Mouse (Mus musculus) kidney, embryonic 16.5 days (tissue): ENCODE results near the gene Arhgef33. TPM values are rescaled to one million over a fixed set of nuclear protein-coding genes. Genes with fewer than 3 reads are reported as not detected.

ENCODE experiments used
- ATAC-seq: fragments of 200-750 bp; cut with Nextera tagmentation; 2 replicates; pipeline ENCODE4 v1.8.0; 2017; ENCODE audit warnings: moderate TSS enrichment; ENCODE audit not compliant: low FRiP score, low TSS enrichment
- H3K27ac ChIP-seq: fragments of 300-500 bp; sonication (generic); 2 replicates; pipeline ENCODE4 v1.5.1; 2014; ENCODE audit warnings: low read length
- H3K27me3 ChIP-seq: fragments of 300-500 bp; sonication (generic); 2 replicates; pipeline ENCODE4 v1.6.1; 2014; ENCODE audit warnings: low read length, control low read depth, mixed read lengths; ENCODE audit not compliant: insufficient read depth
- H3K36me3 ChIP-seq: fragments of 300-500 bp; sonication (generic); 2 replicates; pipeline ENCODE4 v1.6.1; 2014; ENCODE audit warnings: low read length, control low read depth, mixed read lengths; ENCODE audit not compliant: insufficient read depth
- H3K4me1 ChIP-seq: fragments of 300-500 bp; sonication (generic); 2 replicates; pipeline ENCODE4 v1.6.1; 2014; ENCODE audit warnings: low read length, control low read depth, mixed read lengths; ENCODE audit not compliant: insufficient read depth
- H3K4me2 ChIP-seq: fragments of 300-500 bp; sonication (generic); replicated peaks from 2 replicates; pipeline ENCODE4 v1.6.1; 2014; ENCODE audit warnings: low read depth, low read length
- H3K4me3 ChIP-seq: fragments of 300-500 bp; sonication (generic); 2 replicates; pipeline ENCODE4 v1.5.1; 2014; ENCODE audit warnings: mild to moderate bottlenecking, low read length
- H3K9ac ChIP-seq: fragments of 300-500 bp; sonication (generic); replicated peaks from 2 replicates; pipeline ENCODE4 v1.6.1; 2014; ENCODE audit warnings: low read length
- H3K9me3 ChIP-seq: fragments of 300-500 bp; sonication (generic); 2 replicates; pipeline ENCODE4 v1.6.1; 2016; ENCODE audit warnings: low read length, control low read depth
- WGBS: fragments of 180-500 bp; shearing (Covaris S2); extraction: QIAGEN DNeasy Blood & Tissue Kit; methylation state at CpG from one replicate; pipeline ENCODE4 v1.1.7; 2014; 5-methylcytosine and 5-hydroxymethylcytosine counted together
- polyA plus RNA-seq: library from polyadenylated mRNA; unstranded; fragments of >200 nt; fragmentation: Nextera tagmentation; extraction: Ambion mirVana; gene quantifications from 2 replicates; pipeline ENCODE4 v1.2.1, GENCODE M21; 2015

The Arhgef33 gene
- polyA plus RNA-seq, 1 experiment from 2014 or later: 0.55 TPM

DNA sequence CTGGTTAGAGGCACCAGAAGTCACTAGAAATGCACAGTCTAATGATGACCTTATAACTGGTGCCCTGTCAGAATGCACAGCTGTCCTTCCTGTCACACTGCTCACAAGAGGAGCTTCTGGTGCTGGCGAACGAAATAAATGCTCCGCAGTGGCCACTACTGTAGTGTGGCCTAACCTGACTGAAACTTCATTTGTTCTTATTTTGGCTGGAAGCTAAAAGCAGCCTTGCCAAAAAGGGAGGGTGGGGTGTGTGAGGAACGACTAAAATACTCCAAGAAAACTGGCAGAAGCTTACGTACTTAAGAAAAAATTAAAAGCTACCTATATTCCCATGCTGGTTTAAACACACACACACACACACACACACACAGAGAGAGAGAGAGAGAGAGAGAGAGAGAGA lies 119.7 kb downstream of the Arhgef33 start:
- Histone ChIP-seq H3K4me3 (no peak overlapping the region), H3K27ac (no peak overlapping the region), H3K4me1 (no peaks in the 10 kb centered on the region), H3K36me3 (peaks cover 18% of the 10 kb centered on the region), H3K27me3 (no peaks in the 10 kb centered on the region), H3K9me3 (no peaks in the 10 kb centered on the region), H3K9ac (no peak overlapping the region), H3K4me2 (no peak overlapping the region)
- WGBS: 71% methylated on average over 5 of the region's 5 CpGs
- ATAC-seq: no peak

DNA sequence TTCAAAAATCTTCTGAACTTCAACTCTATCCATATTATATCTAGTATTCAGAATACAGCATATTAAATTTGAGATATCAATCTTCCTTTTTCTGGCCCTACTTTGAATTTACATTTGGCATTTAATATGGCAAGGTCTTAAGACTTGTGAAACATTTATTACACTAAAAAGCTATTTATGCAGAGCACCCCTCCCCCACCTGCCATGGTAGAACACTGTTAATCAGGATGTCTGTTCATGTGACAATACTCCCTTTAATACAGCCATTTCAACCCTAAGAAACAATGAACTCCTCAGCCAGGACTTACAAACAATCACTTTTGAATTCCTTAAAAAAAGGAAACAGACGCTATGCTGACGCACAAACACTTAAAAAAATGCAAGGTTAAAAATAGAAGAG lies 120.8 kb downstream of the Arhgef33 start:
- peaks cover 8% of the 10 kb centered on the region for H3K36me3 ChIP-seq
- no peaks in the 10 kb centered on the region for H3K4me1 ChIP-seq
- ATAC-seq: no peak
- H3K4me2 ChIP-seq: no peak overlapping the region
- no peaks in the 10 kb centered on the region for H3K27me3 ChIP-seq
- no peak overlapping the region for H3K9ac ChIP-seq
- no peak overlapping the region for H3K4me3 ChIP-seq
- WGBS: 63% methylated on average over 2 of the region's 2 CpGs
- H3K9me3 ChIP-seq: no peaks in the 10 kb centered on the region
- no peak overlapping the region for H3K27ac ChIP-seq

DNA sequence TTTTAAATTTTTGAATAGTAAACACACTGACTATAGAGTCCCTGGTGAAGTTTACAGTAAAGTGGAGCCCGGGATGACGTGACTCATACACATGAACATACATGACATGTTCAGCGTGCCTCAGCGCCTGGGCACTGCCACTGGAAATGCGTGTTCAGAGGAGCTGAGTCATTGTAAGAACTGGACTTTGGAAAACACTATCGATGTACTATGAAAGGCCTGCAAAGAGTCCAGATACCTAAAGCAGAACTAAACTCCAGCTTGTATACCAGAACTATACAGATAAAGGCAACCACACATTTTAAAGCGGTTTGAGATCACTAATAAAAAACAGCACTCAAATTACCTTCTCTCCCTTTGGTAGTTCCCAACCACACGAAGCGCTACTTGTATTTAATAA lies 124.8 kb downstream of the Arhgef33 start:
- 92% methylated on average over 9 of the region's 9 CpGs for WGBS
- H3K4me3 ChIP-seq: no peak overlapping the region
- no peak for ATAC-seq

DNA sequence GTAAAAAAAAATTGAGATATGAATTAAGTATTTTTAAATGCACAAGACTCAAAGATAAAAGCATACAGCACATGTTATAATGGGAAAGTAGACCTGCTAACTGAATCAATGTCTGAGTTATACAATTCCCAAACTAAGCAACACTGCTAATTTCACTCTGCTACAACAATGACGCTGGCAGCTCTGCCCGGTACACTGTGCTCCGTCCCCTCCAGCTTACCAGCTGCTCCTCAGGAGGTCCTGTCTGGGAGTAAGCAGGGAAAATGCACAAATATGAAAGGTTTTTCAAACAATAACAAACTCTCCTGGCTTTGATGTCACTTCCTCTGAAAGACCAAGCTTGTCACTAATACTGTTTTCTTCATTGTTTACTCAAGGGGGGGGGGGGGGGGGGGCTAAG lies 127.2 kb downstream of the Arhgef33 start:
- H3K27ac ChIP-seq: no peak overlapping the region
- H3K4me1 ChIP-seq: no peaks in the 10 kb centered on the region; the same call in 1 of the 2 replicates
- no peaks in the 10 kb centered on the region for H3K9me3 ChIP-seq
- H3K4me3 ChIP-seq: no peak overlapping the region
- H3K36me3 ChIP-seq: peaks cover 21% of the 10 kb centered on the region
- no peak for ATAC-seq
- H3K4me2 ChIP-seq: no peak overlapping the region
- no peaks in the 10 kb centered on the region for H3K27me3 ChIP-seq
- H3K9ac ChIP-seq: no peak overlapping the region
- WGBS: 44% methylated on average over 3 of the region's 3 CpGs

More for the DNA sequence above, 124.8 kb downstream of the Arhgef33 start:
- Histone ChIP-seq H3K9me3 (no peaks in the 10 kb centered on the region), H3K9ac (no peak overlapping the region), H3K36me3 (peaks cover 12% of the 10 kb centered on the region), H3K4me2 (no peak overlapping the region), H3K27ac (no peak overlapping the region), H3K4me1 (no peaks in the 10 kb centered on the region; the same call in 1 of the 2 replicates), H3K27me3 (no peaks in the 10 kb centered on the region)

DNA sequence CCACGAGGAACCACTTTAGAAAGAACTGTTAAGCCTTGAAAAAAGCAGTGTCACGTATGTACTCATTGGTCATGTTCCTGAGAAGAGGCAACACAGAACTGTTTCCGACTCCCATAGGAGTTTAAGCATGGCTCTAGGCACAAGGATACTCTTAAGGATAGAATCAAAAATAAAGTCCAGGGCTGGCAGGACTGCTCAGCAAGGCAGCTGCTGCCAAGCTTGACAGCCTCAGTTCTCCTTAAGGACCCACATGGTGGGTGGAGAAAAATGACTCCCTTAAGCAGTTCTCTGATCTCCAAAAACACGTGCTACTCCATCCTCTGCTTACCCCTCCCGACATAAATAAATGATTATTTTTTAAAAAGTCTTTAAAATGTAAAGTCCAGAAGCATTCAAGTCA lies 128.5 kb downstream of the Arhgef33 start:
- Histone ChIP-seq H3K4me1 (no peaks in the 10 kb centered on the region; the same call in 1 of the 2 replicates), H3K27ac (no peak overlapping the region), H3K4me2 (no peak overlapping the region), H3K9me3 (no peaks in the 10 kb centered on the region), H3K27me3 (no peaks in the 10 kb centered on the region), H3K9ac (no peak overlapping the region), H3K36me3 (peaks cover 19% of the 10 kb centered on the region), H3K4me3 (no peak overlapping the region)
- WGBS: 76% methylated on average over 5 of the region's 5 CpGs
- no peak for ATAC-seq

DNA sequence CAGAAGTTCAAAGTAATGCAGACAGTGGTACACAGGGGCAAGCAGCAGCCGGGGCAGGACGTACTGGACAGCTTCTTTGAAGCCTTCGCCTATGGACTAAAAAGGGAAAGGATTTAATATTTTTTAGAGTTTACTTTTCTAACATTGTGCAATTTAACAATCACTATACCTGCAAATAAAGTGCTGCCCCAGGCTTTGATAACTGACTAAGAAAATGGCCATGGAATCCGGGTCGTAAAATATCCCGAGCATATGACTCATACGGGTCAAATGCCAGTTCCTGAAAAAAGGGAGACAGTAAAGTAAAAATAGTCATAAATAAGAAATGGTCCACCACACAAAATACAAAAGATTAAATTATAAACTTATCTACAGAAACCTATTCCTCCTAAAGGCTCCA lies 138.2 kb downstream of the Arhgef33 start:
- peaks cover 42% of the 10 kb centered on the region; the same call in 1 of the 2 replicates for H3K36me3 ChIP-seq
- H3K27ac ChIP-seq: no peak overlapping the region
- H3K9ac ChIP-seq: no peak overlapping the region
- ATAC-seq: no peak
- no peaks in the 10 kb centered on the region for H3K9me3 ChIP-seq
- WGBS: 73% methylated on average over 7 of the region's 7 CpGs
- H3K4me3 ChIP-seq: no peak overlapping the region
- no peak overlapping the region for H3K4me2 ChIP-seq
- H3K27me3 ChIP-seq: no peaks in the 10 kb centered on the region
- no peaks in the 10 kb centered on the region for H3K4me1 ChIP-seq

DNA sequence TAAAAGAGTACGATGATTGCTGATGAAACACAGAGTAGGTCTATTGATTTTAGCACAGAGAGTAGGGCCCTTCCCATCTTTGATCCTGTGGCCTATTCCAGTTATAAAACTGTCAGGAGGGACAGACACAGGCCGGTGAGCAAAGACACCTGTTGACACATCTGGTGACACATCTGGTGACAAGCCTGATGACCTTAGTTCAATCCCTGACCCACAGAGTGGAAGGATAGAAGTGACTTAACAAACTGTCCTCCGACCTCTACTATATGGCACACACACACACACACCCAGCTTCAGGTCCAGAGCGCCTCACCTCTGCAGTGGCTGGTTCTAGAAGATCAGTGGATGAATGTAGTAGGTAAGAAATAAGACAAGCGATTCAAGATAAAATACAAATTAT lies 139.3 kb downstream of the Arhgef33 start:
- H3K4me2 ChIP-seq: no peak overlapping the region
- 80% methylated on average over 5 of the region's 5 CpGs for WGBS
- H3K9ac ChIP-seq: no peak overlapping the region
- H3K4me1 ChIP-seq: no peaks in the 10 kb centered on the region
- H3K27me3 ChIP-seq: no peaks in the 10 kb centered on the region
- no peak overlapping the region for H3K27ac ChIP-seq
- peaks cover 45% of the 10 kb centered on the region; the same call in 1 of the 2 replicates for H3K36me3 ChIP-seq
- no peak overlapping the region for H3K4me3 ChIP-seq
- H3K9me3 ChIP-seq: no peaks in the 10 kb centered on the region
- no peak for ATAC-seq

Other genes starting within 250 kb of the Arhgef33 start
- 56.9 and 59.2 TPM in 2 replicates for gene Hnrnpll, start 245.1 kb upstream of the Arhgef33 start, polyA plus RNA-seq
- gene Galm, start 179.9 kb upstream of the Arhgef33 start, polyA plus RNA-seq: 23.5 and 26.2 TPM in 2 replicates
- gene Srsf7, start 100.1 kb upstream of the Arhgef33 start, polyA plus RNA-seq: 618 and 645 TPM in 2 replicates
- not detected in 2 replicates for gene Ttc39d, start 99.9 kb upstream of the Arhgef33 start, polyA plus RNA-seq
- gene Gemin6, start 83.0 kb upstream of the Arhgef33 start, polyA plus RNA-seq: 40.9 and 45.1 TPM in 2 replicates
- 38.9 and 39.7 TPM in 2 replicates for gene Morn2, start 17.2 kb upstream of the Arhgef33 start, polyA plus RNA-seq
- gene Dhx57, start 16.9 kb upstream of the Arhgef33 start, polyA plus RNA-seq: 15.4 and 15.9 TPM in 2 replicates
- 1.1 TPM in 2 replicates for gene Gm10190, start 66.1 kb downstream of the Arhgef33 start, polyA plus RNA-seq
- 3.9 and 4.6 TPM in 2 replicates for gene Sos1, start 173.0 kb downstream of the Arhgef33 start, polyA plus RNA-seq